Mouse (Mus musculus): ENCODE results near the gene Mtap. TPM values are rescaled to one million over a fixed set of nuclear protein-coding genes. Genes with fewer than 3 reads are reported as not detected.

Gene Mtap
- total RNA-seq, 2 experiments from 2014 or later, result 16.7 to 21.3 TPM

DNA sequence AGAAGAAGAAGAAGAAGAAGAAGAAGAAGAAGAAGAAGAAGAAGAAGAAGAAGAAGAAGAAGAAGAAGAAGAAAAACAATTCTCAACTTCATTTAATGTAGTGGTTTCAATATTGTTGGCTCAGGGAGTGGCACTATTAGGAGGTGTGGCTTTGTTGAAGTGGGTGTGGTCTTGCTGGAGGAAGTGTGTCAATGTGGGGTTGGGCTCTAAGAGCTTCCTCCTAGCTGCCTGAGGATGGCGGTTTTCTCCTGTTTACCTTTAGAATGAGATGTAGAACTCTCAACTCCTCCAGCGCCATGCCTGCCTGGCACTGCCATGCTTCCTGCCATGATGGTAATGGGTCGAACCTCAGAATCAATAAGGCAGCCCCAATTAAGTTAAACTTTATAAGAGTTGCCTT lies 5.1 kb upstream of the Mtap start:
- ATAC-seq (ENCODE audit: poor library complexity, severe bottlenecking), result peak; percentile 61

- no peak for ATAC-seq (ENCODE audit: poor library complexity, severe bottlenecking)
Measured at GRCm38 (mm10) chr4:89136356-89136755, 566 bp upstream of the Mtap start.

GRCm38 (mm10) chr4:89137542-89138360 lies 829 bp downstream of the Mtap start:
- peak; percentile 71 for ATAC-seq (ENCODE audit: poor library complexity, severe bottlenecking)

GRCm38 (mm10) chr4:89138361-89138651 lies 1.4 kb downstream of the Mtap start:
- ATAC-seq (ENCODE audit: poor library complexity, severe bottlenecking), result no peak

- ATAC-seq (ENCODE audit: poor library complexity, severe bottlenecking), result no peak
Measured at GRCm38 (mm10) chr4:89140832-89141231, 3.9 kb downstream of the Mtap start.

GRCm38 (mm10) chr4:89145409-89145808 lies 8.5 kb downstream of the Mtap start:
- peak; percentile 96 for ATAC-seq (ENCODE audit: poor library complexity, severe bottlenecking)

DNA sequence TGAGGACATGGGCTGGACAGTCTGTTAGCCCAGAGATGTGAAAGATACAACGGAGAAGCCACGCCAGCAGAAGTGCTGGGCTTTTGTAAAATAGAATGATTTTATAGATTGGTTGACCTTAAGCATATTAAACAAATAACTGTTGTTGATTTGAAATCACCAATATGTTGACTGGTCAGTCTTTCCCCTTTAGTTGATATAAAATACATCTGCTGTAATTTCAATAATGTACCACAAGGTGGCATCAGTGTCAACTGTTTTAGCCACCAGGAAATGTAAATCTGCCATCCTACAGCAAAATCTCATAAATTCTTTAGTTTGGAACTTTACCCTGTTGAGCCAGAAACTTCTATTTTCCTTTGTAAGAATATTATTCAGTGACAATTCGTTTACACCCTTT lies 9.4 kb downstream of the Mtap start:
- peak; percentile 71 for ATAC-seq (ENCODE audit: poor library complexity, severe bottlenecking)

- ATAC-seq (ENCODE audit: poor library complexity, severe bottlenecking), result no peak
Measured at GRCm38 (mm10) chr4:89149261-89149660, 12.3 kb downstream of the Mtap start.

DNA sequence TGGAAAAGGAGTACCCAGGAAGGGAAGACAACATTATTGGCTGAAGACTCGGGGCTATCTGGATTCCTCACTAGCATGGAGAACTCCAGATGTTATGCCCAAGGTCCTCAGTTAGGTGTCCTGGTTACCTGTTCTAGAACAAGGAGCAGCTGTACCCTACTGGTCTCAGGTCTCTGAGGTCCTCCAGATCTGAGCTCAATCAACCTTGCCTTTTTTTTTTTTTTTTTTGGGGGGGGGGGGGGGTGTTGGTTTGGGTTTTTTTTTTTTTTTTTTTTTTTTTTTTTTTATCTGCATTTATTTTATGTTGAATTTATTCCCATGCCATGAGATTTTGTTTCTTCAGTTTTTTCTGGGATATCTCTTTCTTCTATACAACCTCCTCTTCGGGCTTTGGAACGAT lies 24.5 kb downstream of the Mtap start:
- ATAC-seq (ENCODE audit: poor library complexity, severe bottlenecking), result no peak

DNA sequence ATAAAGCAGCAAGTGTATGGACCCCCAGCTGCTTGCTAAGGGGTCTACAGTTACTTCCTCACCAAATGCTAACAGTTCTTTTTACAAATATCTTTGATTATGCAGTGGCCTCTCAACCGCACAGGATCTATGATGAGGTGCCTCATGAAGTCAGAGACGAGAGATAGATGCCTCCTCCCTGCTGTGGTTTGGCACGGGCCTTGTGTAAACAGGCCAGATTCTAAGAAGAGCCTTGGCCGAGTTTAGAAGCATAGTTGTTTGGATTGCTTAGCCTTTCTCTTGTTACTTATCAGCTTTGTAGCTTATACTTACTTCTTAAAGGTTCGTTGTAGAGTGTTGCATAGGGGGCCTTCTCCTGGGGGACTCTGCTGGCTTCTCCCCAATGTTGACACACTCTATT lies 25.6 kb downstream of the Mtap start:
- no peak for ATAC-seq (ENCODE audit: poor library complexity, severe bottlenecking)

DNA sequence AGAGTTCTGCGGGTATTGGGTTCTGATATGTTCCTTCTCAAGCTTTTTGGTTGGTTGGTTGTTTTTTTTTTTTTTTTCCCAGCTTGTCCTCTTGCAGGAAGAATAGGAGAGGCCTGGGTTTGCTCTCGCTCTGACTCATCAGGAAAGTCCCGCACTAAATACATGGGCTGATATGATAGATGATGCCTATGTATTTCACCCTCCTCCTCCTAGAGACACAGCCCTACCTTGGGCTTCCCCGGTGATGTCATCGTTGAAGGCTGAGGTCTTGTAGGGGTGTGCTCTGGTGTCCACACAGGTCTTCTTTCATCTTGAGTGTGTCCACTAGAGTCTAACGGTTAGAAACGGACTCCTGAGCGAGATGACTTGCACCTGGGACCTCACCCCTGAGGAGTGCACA lies 26.7 kb downstream of the Mtap start:
- no peak for ATAC-seq (ENCODE audit: poor library complexity, severe bottlenecking)

GRCm38 (mm10) chr4:89164681-89165080 lies 27.8 kb downstream of the Mtap start:
- ATAC-seq (ENCODE audit: poor library complexity, severe bottlenecking), result peak; percentile 74

GRCm38 (mm10) chr4:89168877-89169276 lies 32.0 kb downstream of the Mtap start:
- no peak for ATAC-seq (ENCODE audit: poor library complexity, severe bottlenecking)

- ATAC-seq (ENCODE audit: poor library complexity, severe bottlenecking), result no peak
Measured at GRCm38 (mm10) chr4:89169739-89170138, 32.8 kb downstream of the Mtap start.

GRCm38 (mm10) chr4:89170931-89171330 lies 34.0 kb downstream of the Mtap start:
- no peak for ATAC-seq (ENCODE audit: poor library complexity, severe bottlenecking)

GRCm38 (mm10) chr4:89172873-89173605 lies 36.1 kb downstream of the Mtap start:
- no peak for ATAC-seq (ENCODE audit: poor library complexity, severe bottlenecking)

DNA sequence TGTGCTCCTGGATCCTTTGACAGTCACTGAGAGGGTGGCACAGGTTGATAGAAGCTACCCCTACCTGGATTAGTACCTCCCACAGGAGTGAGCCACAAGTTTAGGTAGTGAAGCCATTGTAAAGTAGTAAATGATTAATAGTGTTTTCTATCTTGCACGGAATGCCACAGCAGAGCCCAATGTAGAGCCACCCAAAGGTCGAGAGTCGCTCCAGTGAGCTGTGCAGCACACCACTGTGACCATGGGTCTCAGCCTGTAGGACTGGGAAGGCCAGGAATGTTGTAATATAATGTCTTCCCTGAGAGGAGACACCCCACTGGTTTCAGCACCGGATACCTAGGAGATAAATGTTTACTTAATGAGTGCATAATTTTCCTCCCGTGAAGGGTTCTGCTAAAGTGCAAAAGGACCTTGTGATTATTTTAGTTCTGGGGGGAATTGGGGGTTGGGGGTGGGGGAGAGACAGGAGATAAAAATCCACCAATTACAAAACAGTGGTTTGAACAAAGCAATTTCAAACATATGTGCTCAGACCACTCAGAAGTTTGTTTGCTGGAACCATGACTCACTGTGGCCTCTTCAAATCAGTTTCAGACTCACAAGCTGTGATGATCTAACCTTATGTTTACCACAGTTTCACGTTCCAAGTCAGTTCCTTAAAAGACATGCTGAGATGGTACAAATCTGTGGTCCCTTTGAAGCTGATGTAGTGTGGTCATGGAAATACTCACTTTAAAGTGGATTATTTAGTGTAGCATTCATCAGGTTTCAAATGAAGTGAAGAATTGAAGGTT lies 40.8 kb downstream of the Mtap start:
- ATAC-seq (ENCODE audit: poor library complexity, severe bottlenecking), result no peak

- no peak for ATAC-seq (ENCODE audit: poor library complexity, severe bottlenecking)
Measured at GRCm38 (mm10) chr4:89180121-89180520, 43.2 kb downstream of the Mtap start.

- no peak for ATAC-seq (ENCODE audit: poor library complexity, severe bottlenecking)
Measured at GRCm38 (mm10) chr4:89181656-89182055, 44.7 kb downstream of the Mtap start.

- no peak for ATAC-seq (ENCODE audit: poor library complexity, severe bottlenecking)
Measured at GRCm38 (mm10) chr4:89182486-89182885, 45.6 kb downstream of the Mtap start.

DNA sequence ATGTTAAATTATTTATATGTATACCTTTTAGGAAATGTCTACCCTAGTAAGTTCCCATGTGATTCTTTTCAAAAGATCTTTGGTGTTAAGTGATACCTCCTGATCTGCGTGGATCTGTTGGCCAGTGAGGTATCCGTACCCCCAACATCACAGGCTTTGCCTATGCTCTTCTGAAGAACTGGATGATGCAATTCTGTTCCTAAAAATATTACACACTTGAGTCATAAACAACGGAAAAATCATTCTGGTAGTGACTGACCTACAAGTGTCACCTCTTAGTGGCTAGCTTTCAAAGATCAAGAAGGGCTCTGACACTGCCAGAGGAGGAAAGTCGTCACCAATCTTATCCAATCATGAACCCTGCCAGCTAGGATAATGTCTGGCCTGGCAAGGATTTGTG lies 58.6 kb downstream of the Mtap start:
- no peak for ATAC-seq (ENCODE audit: poor library complexity, severe bottlenecking)

DNA sequence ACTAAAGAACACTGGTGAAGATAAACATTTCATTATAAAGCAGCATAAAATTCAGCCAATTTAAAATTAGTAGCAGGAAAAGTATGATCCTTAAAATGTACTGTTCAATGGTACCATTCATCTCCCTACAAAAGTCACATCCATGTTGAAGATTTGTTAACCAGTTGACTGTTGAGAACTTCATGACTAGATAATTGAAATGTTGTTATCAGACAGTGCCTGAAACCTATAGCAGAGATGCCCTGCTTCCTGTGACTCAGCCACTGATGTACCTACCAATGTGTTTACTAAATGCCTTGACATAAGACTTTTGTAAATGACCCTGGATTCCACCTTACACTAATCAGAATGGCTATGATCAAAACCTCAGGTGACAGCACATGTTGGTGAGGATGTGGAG lies 60.2 kb downstream of the Mtap start:
- ATAC-seq (ENCODE audit: poor library complexity, severe bottlenecking), result no peak
